Mouse (Mus musculus): ENCODE data around the gene Klhl40.

Gene Klhl40

GRCm38 (mm10) chr9:121826356-121826755 is 48.9 kb downstream of the Klhl40 start:
- no peak for DNase-seq (ENCODE audit: low spot score in 2 of 2)

GRCm38 (mm10) chr9:121828314-121828713 is 50.9 kb downstream of the Klhl40 start:
- no peak for DNase-seq (ENCODE audit: low spot score in 2 of 2)

- DNase-seq (ENCODE audit: low spot score in 2 of 2): no peak
These were observed 52.0 kb downstream of the Klhl40 start for GRCm38 (mm10) chr9:121829270-121829992.

GRCm38 (mm10) chr9:121830243-121830955 is 53.0 kb downstream of the Klhl40 start:
- peak in 1 of 2 experiments; percentile 75 for DNase-seq (ENCODE audit: low spot score in 2 of 2)

GRCm38 (mm10) chr9:121830956-121831293 is 53.5 kb downstream of the Klhl40 start:
- peak; percentile 75 to 92 for DNase-seq (ENCODE audit: low spot score in 2 of 2)

All from spleen, postnatal 4 days (tissue).